Mouse (Mus musculus) brain, embryonic 14.5 days (tissue): ENCODE measurements around the gene Igfbp1.

Experiments used
- CTCF ChIP-seq: fragments of 200-500 bp; IDR thresholded peaks from 2 replicates; pipeline ENCODE4 v1.5.1; 2012; ENCODE audit warnings: inconsistent platforms, mild to moderate bottlenecking, moderate library complexity, borderline replicate concordance; ENCODE audit not compliant: insufficient read depth, insufficient read length; ENCODE audit errors: extremely low read depth
- POLR2A ChIP-seq: fragments of 200-500 bp; IDR thresholded peaks from 2 replicates; pipeline ENCODE4 v1.6.1; 2012; ENCODE audit warnings: mild to moderate bottlenecking, inconsistent platforms, borderline replicate concordance; ENCODE audit not compliant: poor library complexity, insufficient read depth, insufficient read length, severe bottlenecking; ENCODE audit errors: extremely low read depth

DNA sequence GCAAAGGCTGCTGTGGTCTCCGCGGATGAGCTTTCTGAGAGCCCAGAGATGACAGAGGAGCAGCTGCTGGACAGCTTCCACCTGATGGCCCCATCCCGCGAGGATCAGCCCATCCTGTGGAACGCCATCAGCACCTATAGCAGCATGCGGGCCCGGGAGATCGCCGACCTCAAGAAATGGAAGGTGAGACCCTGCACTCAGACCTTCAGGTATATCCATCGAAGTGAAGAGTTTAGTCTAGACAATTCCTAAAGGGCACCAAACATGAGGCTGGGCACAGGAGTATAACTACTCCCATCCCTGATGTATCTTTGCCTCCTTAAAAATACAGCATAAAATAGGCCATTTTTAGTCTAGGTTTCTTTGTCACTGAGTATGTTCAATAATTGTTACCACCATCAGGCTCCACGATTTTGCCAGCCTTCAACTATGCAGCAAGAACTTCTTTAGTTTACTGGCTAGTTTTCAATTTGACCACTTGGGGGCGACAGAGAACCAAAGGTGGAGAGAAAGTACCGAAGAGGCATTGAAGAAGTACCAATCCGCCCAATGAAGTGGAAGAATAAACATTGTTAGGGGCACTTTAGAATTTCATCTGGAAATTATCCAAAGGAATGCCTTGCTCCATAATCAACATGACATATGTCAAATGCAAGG is 2.3 kb downstream of the Igfbp1 start:
- peak; percentile 68; the same call in 1 of the 2 replicates for TF ChIP-seq CTCF
- TF ChIP-seq POLR2A, result no peak
